Mouse (Mus musculus) G1E (cell line): Measurements from ENCODE around the gene Smarcal1. TPM values are rescaled to one million over a fixed set of nuclear protein-coding genes. Genes with fewer than 3 reads are reported as not detected.

Experiments used
- ATAC-seq: 2 replicates; pipeline ENCODE4 v1.8.0; 2016; ENCODE audit warnings: mild to moderate bottlenecking; ENCODE audit not compliant: insufficient number of reproducible peaks, poor library complexity, low FRiP score, severe bottlenecking; ENCODE audit errors: extremely low read depth
- DNase-seq: peaks from one replicate; pipeline ENCODE4 v3.0.0; 2012; ENCODE audit warnings: low spot score
- H3K27me3 ChIP-seq: 2 replicates; pipeline ENCODE4 v1.6.1; 2012; ENCODE audit warnings: mild to moderate bottlenecking, low read length, inconsistent platforms; ENCODE audit not compliant: insufficient read depth
- H3K36me3 ChIP-seq: replicated peaks from 2 replicates; pipeline ENCODE3; 2012; ENCODE audit warnings: mild to moderate bottlenecking, inconsistent platforms
- H3K4me1 ChIP-seq: 2 replicates; pipeline ENCODE4 v1.6.1; 2012; ENCODE audit warnings: low read depth, low read length, inconsistent platforms, mixed read lengths; ENCODE audit not compliant: insufficient read depth
- H3K4me3 ChIP-seq: 2 replicates; pipeline ENCODE4 v1.5.1; 2012; ENCODE audit warnings: low read depth, mild to moderate bottlenecking, inconsistent platforms, low read length, moderate library complexity, mixed read lengths
- H3K9me3 ChIP-seq: replicated peaks from 2 replicates; pipeline ENCODE4 v1.6.1; 2012; ENCODE audit warnings: inconsistent platforms
- CTCF ChIP-seq: IDR thresholded peaks from 2 replicates; pipeline ENCODE4 v1.5.1; 2012; ENCODE audit warnings: low read depth, low read length, inconsistent platforms, mixed read lengths
- GATA1 ChIP-seq: IDR thresholded peaks from 2 replicates; pipeline ENCODE4 v1.6.1; 2012; ENCODE audit warnings: borderline replicate concordance, low read length, inconsistent platforms, mixed read lengths
- GATA2 ChIP-seq: IDR thresholded peaks from 2 replicates; pipeline ENCODE4 v1.6.1; 2012; ENCODE audit warnings: low read depth, low read length, inconsistent platforms, borderline replicate concordance
- POLR2AphosphoS5 ChIP-seq: IDR thresholded peaks from 2 replicates; pipeline ENCODE4 v1.6.1; 2012; ENCODE audit warnings: low read depth, low read length, inconsistent platforms; ENCODE audit not compliant: insufficient replicate concordance
- TAL1 ChIP-seq: conservative IDR thresholded peaks from 2 replicates; pipeline ENCODE4 v1.6.1; 2012; ENCODE audit warnings: low read depth, low read length, inconsistent platforms, mixed read lengths
- polyA plus RNA-seq: library from polyadenylated mRNA; stranded (reverse); fragments of >175 nt; gene quantifications from 2 replicates; pipeline ENCODE4 v1.2.3, GENCODE M21; 2012
- total RNA-seq, 2 experiments: library from RNA; stranded (forward) in 1 of 2; stranded (reverse) in 1 of 2; fragments of 200-1000 nt in 1 of 2; fragments of >200 nt in 1 of 2; fragmentation: Nextera tagmentation in 1 of 2; gene quantifications; 2 replicates each; pipeline ENCODE4 v1.2.3; 2014 to 2017

The Smarcal1 gene
- total and polyA plus RNA-seq, 3 experiments = 10.6 to 41.8 (median 35.9) TPM

DNA sequence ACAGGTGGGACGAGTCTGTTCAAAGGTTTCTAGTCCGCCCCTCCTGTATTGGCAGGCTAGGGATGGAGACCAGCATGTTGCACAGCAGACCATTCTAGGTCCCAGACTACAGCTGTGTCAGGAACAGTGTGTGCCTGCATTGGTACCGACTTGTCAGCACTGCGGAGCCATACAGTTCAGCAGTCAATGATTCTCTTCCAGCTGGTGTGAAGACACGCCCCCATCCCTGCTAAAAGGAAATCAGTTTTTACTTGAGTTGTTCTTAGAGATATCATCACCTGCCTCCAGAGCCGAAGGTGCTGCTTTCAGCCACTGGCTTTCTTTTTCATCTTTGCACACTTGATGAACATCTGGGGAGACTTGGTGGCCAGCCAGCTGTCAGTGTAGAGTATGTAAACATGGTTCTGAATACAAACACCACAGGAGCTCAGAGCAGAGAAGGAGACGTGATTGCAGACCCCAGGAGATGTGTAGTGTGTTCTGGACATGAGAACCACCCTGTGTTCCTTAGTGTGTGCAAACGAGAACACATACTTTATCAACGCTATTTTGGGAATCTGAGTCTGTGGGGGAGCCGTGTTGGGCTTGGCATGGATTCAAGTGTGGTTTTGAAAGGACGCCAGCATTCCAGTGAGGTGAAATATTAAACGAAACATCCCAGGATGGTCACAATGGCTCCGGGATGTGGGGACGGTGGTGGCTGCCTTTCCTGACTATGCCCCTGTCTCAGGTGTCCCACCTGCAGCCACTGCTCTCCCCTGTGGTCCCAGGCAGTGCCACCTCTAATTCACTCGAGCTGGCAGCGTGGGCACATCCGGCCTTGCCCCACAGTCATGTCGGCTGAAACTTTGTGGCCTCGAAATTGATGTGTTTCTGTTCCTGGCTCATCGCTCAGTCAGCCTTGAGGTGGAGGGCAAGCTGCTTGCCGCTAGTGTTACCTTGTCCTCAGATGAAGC is 16.4 kb downstream of the Smarcal1 start:
- Histone ChIP-seq H3K4me3 (peak overlapping the region; percentile 5; the same call in 1 of the 2 replicates), H3K9me3 (no peaks in the 10 kb centered on the region), H3K4me1 (no peaks in the 10 kb centered on the region), H3K27me3 (no peaks in the 10 kb centered on the region), H3K36me3 (peaks cover 92% of the 10 kb centered on the region)
- no peak for DNase-seq
- TF ChIP-seq POLR2AphosphoS5 (no peak), GATA2 (no peak), GATA1 (no peak), TAL1 (no peak), CTCF (no peak)
- ATAC-seq = no peak

DNA sequence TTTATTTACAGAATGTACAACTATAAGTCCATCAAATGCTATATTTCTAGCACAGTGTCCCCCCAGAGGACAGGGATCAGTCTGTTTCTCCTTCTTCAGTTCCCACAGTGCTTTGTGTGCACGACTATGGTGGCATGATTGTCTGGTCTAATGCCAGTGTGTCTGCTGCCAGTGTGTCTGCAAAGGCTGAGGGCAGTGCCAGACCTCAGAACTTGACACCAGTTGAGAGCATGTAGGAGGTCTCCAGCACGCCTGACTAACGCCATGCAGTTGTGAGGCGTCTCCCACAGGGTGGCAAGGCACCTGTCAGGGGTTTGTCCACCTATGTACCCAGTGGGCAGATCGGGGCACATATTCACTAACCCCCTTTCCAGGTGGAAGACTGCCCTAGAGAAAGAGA is 17.7 kb downstream of the Smarcal1 start:
- H3K27me3 ChIP-seq = no peaks in the 10 kb centered on the region
- no peak for ATAC-seq
- no peaks in the 10 kb centered on the region for H3K9me3 ChIP-seq
- no peak for DNase-seq
- peaks cover 90% of the 10 kb centered on the region for H3K36me3 ChIP-seq
- H3K4me1 ChIP-seq = no peaks in the 10 kb centered on the region
- TF ChIP-seq GATA2 (no peak), TAL1 (no peak), POLR2AphosphoS5 (no peak), CTCF (no peak), GATA1 (no peak)
- H3K4me3 ChIP-seq = no peak overlapping the region

DNA sequence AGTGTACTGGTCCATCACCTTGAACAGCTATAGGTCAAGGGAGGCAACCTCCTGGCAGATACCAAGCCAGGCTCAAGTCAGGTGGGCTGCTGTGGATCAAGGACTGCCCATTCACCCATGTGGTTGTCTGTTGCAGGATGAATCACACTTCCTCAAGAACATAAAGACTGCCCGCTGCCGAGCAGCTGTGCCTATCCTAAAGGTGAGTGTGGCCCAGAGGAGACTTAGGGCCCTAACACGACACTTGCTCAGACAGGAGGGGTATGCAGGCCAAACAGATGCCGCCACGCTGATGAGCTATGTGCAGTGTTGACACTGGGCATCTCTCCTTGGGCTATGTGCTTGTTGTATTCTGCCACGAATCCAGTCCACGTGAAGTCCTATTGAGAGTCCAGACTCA is 18.2 kb downstream of the Smarcal1 start:
- DNase-seq = no peak
- Histone ChIP-seq H3K36me3 (peaks cover 90% of the 10 kb centered on the region), H3K9me3 (no peaks in the 10 kb centered on the region), H3K27me3 (no peaks in the 10 kb centered on the region), H3K4me3 (no peak overlapping the region), H3K4me1 (no peaks in the 10 kb centered on the region)
- TF ChIP-seq POLR2AphosphoS5 = no peak
- no peak for TF ChIP-seq GATA2
- no peak for TF ChIP-seq TAL1
- TF ChIP-seq GATA1 = no peak
- no peak for TF ChIP-seq CTCF
- ATAC-seq = no peak

DNA sequence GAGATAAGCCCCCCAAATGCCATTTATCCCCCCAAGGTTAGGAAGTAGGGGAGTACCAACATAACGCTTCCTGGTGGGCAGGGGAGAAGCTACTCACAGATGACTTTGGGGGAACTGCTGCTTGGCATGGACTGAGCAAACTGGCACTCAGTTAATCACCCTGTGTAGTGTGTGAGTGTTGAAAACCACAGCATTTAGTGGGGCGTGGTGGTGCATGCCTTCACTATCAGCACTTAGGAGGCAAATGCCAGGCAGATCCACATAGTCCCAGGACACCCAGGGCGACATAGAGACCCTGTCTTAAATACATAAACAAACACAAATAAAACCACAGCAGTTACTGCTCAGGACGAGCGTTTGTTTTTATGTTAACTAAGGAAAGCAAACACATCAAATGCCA is 19.1 kb downstream of the Smarcal1 start:
- H3K36me3 ChIP-seq = peaks cover 89% of the 10 kb centered on the region
- TF ChIP-seq POLR2AphosphoS5 (no peak), TAL1 (no peak), CTCF (no peak)
- no peak for DNase-seq
- H3K4me1 ChIP-seq = no peaks in the 10 kb centered on the region
- H3K27me3 ChIP-seq = no peaks in the 10 kb centered on the region
- ATAC-seq = no peak
- no peak overlapping the region for H3K4me3 ChIP-seq
- no peaks in the 10 kb centered on the region for H3K9me3 ChIP-seq

DNA sequence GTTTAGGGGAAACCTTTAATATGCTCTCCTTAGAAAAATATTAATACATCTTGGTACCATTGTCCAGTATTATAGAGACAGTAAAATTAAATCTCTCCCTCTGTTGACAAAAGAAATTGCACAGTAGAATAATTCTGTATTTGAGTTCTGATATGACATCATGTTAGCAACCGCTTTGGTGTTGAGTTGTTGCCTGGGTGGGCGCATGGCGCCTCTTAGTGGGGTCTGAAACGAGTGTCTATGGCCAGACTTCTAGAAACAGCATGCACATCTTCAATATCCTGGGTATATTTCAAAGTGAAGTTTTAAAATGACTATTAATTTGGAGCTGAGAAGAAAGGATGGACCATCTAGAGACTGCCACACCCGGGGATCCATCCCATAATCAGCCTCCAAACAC is 19.8 kb downstream of the Smarcal1 start:
- Histone ChIP-seq H3K4me1 (no peaks in the 10 kb centered on the region), H3K36me3 (peaks cover 89% of the 10 kb centered on the region), H3K27me3 (no peaks in the 10 kb centered on the region), H3K4me3 (no peak overlapping the region), H3K9me3 (no peaks in the 10 kb centered on the region)
- no peak for DNase-seq
- TF ChIP-seq CTCF (no peak), POLR2AphosphoS5 (no peak), GATA2 (no peak), GATA1 (no peak)
- no peak for ATAC-seq

DNA sequence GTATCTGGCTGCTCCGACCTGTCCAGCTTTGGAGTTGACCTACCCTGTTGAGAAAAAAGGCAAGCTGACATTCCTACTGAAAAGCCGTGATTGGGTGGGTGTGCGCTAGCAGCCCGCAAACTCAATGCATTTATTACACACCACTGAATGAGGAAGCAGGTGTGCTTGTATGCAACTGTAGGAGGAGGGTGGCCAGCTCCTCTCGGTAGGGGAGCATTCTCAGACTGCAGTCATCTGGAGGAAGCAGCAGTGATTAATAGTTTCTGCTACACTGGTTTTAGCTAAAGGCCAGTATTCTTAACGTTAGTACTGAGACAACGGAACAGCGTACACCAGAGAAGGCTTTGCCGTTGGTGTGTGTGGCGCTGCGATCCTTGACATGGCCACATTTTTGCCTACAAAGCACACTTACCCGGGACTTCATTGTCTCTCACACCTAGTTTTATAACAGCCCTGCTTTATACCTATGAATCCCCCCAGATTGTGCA is 23.2 kb downstream of the Smarcal1 start:
- Histone ChIP-seq H3K4me3 (no peak overlapping the region), H3K27me3 (no peaks in the 10 kb centered on the region), H3K4me1 (no peaks in the 10 kb centered on the region), H3K36me3 (peaks cover 88% of the 10 kb centered on the region), H3K9me3 (no peaks in the 10 kb centered on the region)
- DNase-seq (no peak), ATAC-seq (no peak)
- no peak for TF ChIP-seq CTCF
- TF ChIP-seq TAL1 = no peak
- TF ChIP-seq GATA2 = no peak
- TF ChIP-seq POLR2AphosphoS5 = no peak
- no peak for TF ChIP-seq GATA1
